Mouse (Mus musculus): ENCODE data around the gene Nat14. TPM values are rescaled to one million over a fixed set of nuclear protein-coding genes. Genes with fewer than 3 reads are reported as not detected.

The Nat14 gene
- polyA plus RNA-seq, 1 experiment = 2.8 TPM

DNA sequence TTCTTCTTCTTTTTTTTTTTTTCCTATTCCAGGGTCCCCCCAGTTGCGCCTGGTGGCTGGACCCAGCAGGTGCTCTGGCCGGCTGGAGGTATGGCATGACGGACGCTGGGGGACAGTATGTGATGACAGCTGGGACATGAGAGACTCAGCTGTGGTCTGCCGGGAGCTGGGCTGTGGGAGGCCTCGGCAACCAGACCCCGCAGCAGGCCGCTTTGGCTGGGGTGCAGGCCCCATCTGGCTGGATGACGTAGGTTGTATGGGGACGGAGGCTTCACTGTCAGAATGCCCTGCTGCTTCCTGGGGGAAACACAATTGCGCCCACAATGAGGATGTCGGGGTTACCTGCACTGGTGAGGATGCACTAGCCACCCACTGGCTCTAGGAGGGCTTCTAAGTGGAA is 11.3 kb downstream of the Nat14 start:
- TF ChIP-seq CTCF (IDR thresholded peaks at IDR 0.05; ENCODE audit: control insufficient read depth, insufficient read depth, low read length) = no peak
- TF ChIP-seq POLR2A (IDR thresholded peaks at IDR 0.05; ENCODE audit: borderline replicate concordance, control insufficient read depth, low read depth, low read length) = no peak
- no peaks in the 10 kb centered on the region for H3K4me1 ChIP-seq (ENCODE audit: control insufficient read depth, insufficient read depth, low read length)
- 75% methylated on average over 12 of the region's 12 CpGs for WGBS

DNA sequence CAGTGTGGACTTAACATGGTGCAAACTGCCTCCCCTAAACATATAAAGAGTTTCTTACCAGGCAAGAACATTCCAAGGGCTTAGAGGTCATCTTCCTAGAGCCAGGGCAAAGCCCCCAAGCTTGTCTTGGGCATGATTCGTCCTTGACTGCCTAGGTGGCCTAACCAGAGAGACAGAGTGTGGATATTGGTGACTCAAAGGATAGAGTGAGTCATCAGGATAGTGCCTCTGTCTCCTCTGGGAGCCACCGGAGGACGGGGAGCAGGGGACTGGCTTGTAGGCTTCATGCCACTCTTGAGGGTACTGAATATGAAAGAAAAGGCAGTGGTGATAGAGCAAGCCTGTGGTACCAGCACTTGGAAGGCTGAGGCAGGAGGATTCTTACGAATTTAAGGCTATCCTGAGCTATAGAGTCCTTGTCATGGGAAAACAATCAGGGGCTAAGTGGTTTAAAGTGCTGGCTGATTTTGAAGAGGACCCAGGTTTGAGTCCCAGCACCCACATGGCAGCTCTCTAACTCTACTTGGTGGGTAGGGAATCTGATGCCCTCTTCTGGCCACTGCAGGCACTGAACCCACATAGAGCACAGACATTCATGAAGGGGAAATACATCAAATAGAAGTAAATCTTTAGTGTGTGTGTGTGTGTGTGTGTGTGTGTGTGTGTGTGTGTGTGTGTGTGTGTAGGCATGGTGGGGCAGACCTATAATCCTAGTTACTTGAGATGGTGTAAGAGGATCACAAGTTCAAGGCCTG is 12.5 kb downstream of the Nat14 start:
- WGBS = 71% methylated on average over 4 of the region's 4 CpGs
- TF ChIP-seq CTCF (IDR thresholded peaks at IDR 0.05; ENCODE audit: control insufficient read depth, insufficient read depth, low read length) (no peak), POLR2A (IDR thresholded peaks at IDR 0.05; ENCODE audit: borderline replicate concordance, control insufficient read depth, low read depth, low read length) (no peak)
- no peak overlapping the region for H3K27ac ChIP-seq (ENCODE audit: control insufficient read depth, insufficient read depth, low read depth, low read length, poor library complexity)
- no peak overlapping the region for H3K4me3 ChIP-seq (replicated peaks; ENCODE audit: control insufficient read depth, low read depth, low read length)
- no peaks in the 10 kb centered on the region; the same call in 1 of the 2 replicates for H3K4me1 ChIP-seq (ENCODE audit: control insufficient read depth, insufficient read depth, low read length)

More for the DNA sequence above, 11.3 kb downstream of the Nat14 start:
- no peak overlapping the region for H3K27ac ChIP-seq (ENCODE audit: control insufficient read depth, insufficient read depth, low read depth, low read length, poor library complexity)
- no peak overlapping the region for H3K4me3 ChIP-seq (replicated peaks; ENCODE audit: control insufficient read depth, low read depth, low read length)

DNA sequence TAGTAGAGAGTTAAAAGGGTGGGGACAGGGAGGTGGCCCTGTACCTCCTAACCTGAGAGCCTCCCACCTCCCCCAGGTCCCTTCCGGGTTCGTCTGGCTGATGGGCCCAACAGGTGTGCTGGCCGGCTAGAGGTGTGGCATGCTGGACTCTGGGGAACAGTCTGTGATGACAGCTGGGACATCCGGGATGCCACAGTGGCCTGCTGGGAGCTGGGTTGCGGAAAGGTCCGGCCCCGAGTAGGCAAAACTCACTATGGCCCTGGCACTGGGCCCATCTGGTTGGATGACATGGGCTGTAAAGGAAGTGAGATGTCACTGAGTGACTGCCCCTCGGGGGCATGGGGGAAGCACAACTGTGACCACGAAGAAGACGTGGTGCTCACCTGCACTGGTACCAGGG is 15.0 kb downstream of the Nat14 start:
- no peak overlapping the region for H3K4me3 ChIP-seq (replicated peaks; ENCODE audit: control insufficient read depth, low read depth, low read length)
- H3K4me1 ChIP-seq (ENCODE audit: control insufficient read depth, insufficient read depth, low read length) = no peaks in the 10 kb centered on the region; the same call in 1 of the 2 replicates
- TF ChIP-seq CTCF (IDR thresholded peaks at IDR 0.05; ENCODE audit: control insufficient read depth, insufficient read depth, low read length) = no peak
- no peak for TF ChIP-seq POLR2A (IDR thresholded peaks at IDR 0.05; ENCODE audit: borderline replicate concordance, control insufficient read depth, low read depth, low read length)
- no peak overlapping the region for H3K27ac ChIP-seq (ENCODE audit: control insufficient read depth, insufficient read depth, low read depth, low read length, poor library complexity)
- WGBS = 57% methylated on average over 10 of the region's 10 CpGs

DNA sequence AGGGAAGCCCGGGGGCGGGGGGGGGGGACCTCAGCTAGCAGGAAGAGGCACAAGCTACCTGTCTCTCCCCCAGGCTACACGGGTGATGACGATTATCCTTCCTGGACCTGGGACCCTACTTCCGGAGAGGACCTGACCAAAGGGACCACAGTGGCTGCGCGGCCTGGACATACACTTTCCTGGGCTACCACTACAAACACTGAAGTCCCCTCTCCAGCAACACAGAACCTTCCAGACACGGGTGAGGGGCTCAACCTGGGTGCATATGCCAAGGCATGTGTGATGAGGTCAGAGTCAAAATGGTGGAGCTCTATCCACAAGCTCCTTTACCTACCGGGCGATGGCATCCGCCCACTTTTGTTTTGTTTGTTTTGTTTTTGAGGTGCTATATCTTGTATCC is 15.6 kb downstream of the Nat14 start:
- H3K4me1 ChIP-seq (ENCODE audit: control insufficient read depth, insufficient read depth, low read length) = no peaks in the 10 kb centered on the region; the same call in 1 of the 2 replicates
- TF ChIP-seq CTCF (IDR thresholded peaks at IDR 0.05; ENCODE audit: control insufficient read depth, insufficient read depth, low read length) = no peak
- no peak for TF ChIP-seq POLR2A (IDR thresholded peaks at IDR 0.05; ENCODE audit: borderline replicate concordance, control insufficient read depth, low read depth, low read length)
- no peak overlapping the region for H3K4me3 ChIP-seq (replicated peaks; ENCODE audit: control insufficient read depth, low read depth, low read length)
- no peak overlapping the region for H3K27ac ChIP-seq (ENCODE audit: control insufficient read depth, insufficient read depth, low read depth, low read length, poor library complexity)
- WGBS = 61% methylated on average over 11 of the region's 11 CpGs

DNA sequence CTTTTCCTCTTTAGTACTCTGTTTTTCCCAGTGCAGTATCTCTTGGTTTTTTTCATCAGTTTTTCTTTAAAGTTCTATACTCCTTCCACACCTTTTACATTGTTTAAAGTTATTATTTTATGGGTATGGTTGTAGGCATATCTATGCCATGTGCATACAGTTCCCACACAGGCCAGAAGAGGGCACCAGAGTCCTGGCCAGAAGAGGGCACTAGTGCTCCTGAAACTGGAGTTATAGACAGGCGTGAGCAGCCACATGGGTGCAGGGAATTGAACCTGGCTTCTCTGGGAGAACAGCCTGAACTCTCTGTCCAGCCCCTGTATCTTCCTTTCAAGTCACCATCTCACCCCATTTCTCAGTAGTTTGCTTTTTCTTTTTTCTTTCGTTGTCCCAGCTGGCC is 16.6 kb downstream of the Nat14 start:
- peak; percentile 96 for TF ChIP-seq CTCF (IDR thresholded peaks at IDR 0.05; ENCODE audit: control insufficient read depth, insufficient read depth, low read length)
- TF ChIP-seq POLR2A (IDR thresholded peaks at IDR 0.05; ENCODE audit: borderline replicate concordance, control insufficient read depth, low read depth, low read length) = no peak
- WGBS = 24% methylated on average over 2 of the region's 2 CpGs
- Histone ChIP-seq H3K27ac (ENCODE audit: control insufficient read depth, insufficient read depth, low read depth, low read length, poor library complexity) (no peak overlapping the region), H3K4me1 (ENCODE audit: control insufficient read depth, insufficient read depth, low read length) (no peaks in the 10 kb centered on the region; the same call in 1 of the 2 replicates), H3K4me3 (replicated peaks; ENCODE audit: control insufficient read depth, low read depth, low read length) (no peak overlapping the region)

DNA sequence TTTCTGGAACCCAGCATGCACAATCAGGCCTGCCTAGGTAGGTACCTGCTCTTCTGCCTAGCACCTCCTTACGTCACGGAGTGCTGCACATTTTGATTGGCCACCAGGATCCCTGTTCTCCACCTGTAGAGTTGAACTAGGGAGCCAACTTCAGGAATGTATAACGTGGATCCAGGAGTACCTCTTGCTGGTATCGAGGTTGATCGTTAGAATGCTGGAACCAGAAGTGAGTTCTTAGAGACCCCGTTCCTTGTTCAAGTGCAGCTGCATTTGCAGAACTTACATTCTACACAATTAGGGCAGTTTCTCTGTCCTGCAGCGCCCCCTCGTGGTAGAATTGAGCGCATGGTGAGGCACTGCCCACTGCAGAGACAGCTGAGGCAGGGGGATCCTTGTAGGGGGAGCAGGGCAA is 18.2 kb downstream of the Nat14 start:
- Histone ChIP-seq H3K4me3 (replicated peaks; ENCODE audit: control insufficient read depth, low read depth, low read length) (no peak overlapping the region), H3K27ac (ENCODE audit: control insufficient read depth, insufficient read depth, low read depth, low read length, poor library complexity) (no peak overlapping the region), H3K4me1 (ENCODE audit: control insufficient read depth, insufficient read depth, low read length) (no peaks in the 10 kb centered on the region; the same call in 1 of the 2 replicates)
- TF ChIP-seq POLR2A (IDR thresholded peaks at IDR 0.05; ENCODE audit: borderline replicate concordance, control insufficient read depth, low read depth, low read length) (no peak), CTCF (IDR thresholded peaks at IDR 0.05; ENCODE audit: control insufficient read depth, insufficient read depth, low read length) (peak; percentile 86)
- WGBS = 16% methylated on average over 9 of the region's 9 CpGs

DNA sequence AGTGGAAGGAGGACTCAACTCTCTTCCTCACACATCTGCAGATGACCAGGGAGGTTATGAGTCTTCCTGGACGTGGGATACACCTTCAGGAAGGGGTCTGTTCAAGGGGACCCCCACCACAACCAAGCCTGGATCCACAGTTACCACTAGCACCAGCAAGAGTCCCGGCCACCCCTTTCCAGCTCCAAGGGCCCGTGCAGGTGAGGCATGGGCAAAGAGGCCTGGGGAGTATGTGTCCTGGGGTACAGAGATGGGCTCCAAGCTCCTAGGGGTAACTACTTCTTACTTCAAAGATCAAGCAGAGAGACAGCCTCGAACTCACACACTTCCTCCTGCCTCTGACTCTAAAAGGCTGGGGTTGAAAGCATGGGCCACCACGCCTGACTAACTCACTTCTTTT is 20.8 kb downstream of the Nat14 start:
- Histone ChIP-seq H3K4me1 (ENCODE audit: control insufficient read depth, insufficient read depth, low read length) (no peaks in the 10 kb centered on the region; the same call in 1 of the 2 replicates), H3K4me3 (replicated peaks; ENCODE audit: control insufficient read depth, low read depth, low read length) (no peak overlapping the region), H3K27ac (ENCODE audit: control insufficient read depth, insufficient read depth, low read depth, low read length, poor library complexity) (no peak overlapping the region)
- TF ChIP-seq CTCF (IDR thresholded peaks at IDR 0.05; ENCODE audit: control insufficient read depth, insufficient read depth, low read length) (no peak), POLR2A (IDR thresholded peaks at IDR 0.05; ENCODE audit: borderline replicate concordance, control insufficient read depth, low read depth, low read length) (no peak)
- 40% methylated on average over 5 of the region's 5 CpGs for WGBS

DNA sequence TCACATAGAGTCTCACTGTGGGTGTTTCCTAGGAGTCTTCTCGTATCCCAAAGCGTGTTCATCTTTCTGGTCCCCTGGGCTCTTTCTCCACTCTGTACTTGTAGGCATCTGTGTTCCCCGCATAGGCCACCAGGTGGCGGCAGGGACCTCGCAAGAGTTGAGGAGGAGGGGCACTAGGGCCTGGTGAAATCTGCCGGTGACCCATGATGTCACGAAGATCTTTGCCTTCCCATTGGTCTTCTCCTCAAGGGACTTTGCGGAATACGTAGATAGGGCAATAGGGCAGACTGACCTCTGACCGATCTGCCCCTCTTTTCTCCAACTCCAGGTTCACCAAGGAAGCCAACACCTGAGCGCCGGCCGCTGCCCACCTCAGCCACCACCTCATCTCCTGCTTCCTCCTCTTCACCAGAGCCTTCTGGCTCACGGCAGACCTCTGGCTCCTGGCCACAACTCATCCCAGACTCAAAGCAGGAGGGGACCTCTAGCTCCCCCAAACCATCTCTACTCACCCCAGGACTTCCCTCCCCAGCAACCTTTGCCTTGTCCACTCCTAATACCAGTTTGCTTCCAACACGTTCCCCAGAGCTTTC is 21.5 kb downstream of the Nat14 start:
- no peak overlapping the region for H3K27ac ChIP-seq (ENCODE audit: control insufficient read depth, insufficient read depth, low read depth, low read length, poor library complexity)
- no peaks in the 10 kb centered on the region; the same call in 1 of the 2 replicates for H3K4me1 ChIP-seq (ENCODE audit: control insufficient read depth, insufficient read depth, low read length)
- TF ChIP-seq POLR2A (IDR thresholded peaks at IDR 0.05; ENCODE audit: borderline replicate concordance, control insufficient read depth, low read depth, low read length) = no peak
- TF ChIP-seq CTCF (IDR thresholded peaks at IDR 0.05; ENCODE audit: control insufficient read depth, insufficient read depth, low read length) = peak; percentile 96
- H3K4me3 ChIP-seq (replicated peaks; ENCODE audit: control insufficient read depth, low read depth, low read length) = peak overlapping the region; percentile 24
- 5% methylated on average over 15 of the region's 15 CpGs for WGBS

All from bone marrow, adult 2 months (tissue).